13 mouse cellular contexts compared by ENCODE assay signal in genomic region chr6:140051476-140051875, GRCm38 (mm10). TPM values are rescaled to one million over a fixed set of nuclear protein-coding genes. Genes with fewer than 3 reads are reported as not detected.
DNase-seq lines count a peak whose midpoint lies in the region; ATAC-seq and TF ChIP-seq lines count a peak whose summit lies in the region.
"Had no signal": no experiment of that assay in that cellular context is flagged by ENCODE, and none has a peak within 500 bp of the region (broad histone marks: within the 10 kb centered on the region; RNA-seq: fewer than 3 reads in every experiment).

No protein-coding gene starts in this region.

- peak; percentile 86 for DNase-seq in lung, embryonic 14.5 days
- DNase-seq in lung, adult 2 months: no peak
- peak; percentile 50 for DNase-seq in gastrocnemius, postnatal 25 days
- DNase-seq in kidney, postnatal 10 days: peak; percentile 66
- no peak for DNase-seq in midbrain, embryonic 14.5 days
- DNase-seq in left cerebral cortex, postnatal 25 days (ENCODE audit: low spot score in 2 of 2): no peak
- DNase-seq: cerebellum, postnatal 14 days had no signal

- intact Hi-C loops in left cerebral cortex, postnatal 25 days (cut with DNase I): no loop called here

- peak; percentile 91 for ATAC-seq in lung, embryonic 14.5 days (ENCODE audit: insufficient read depth)
- no peak for ATAC-seq in midbrain, embryonic 14.5 days (ENCODE audit: low FRiP score, low TSS enrichment)

- no peak overlapping the region for H3K4me2 ChIP-seq in lung, embryonic 14.5 days
- no peak overlapping the region for H3K4me2 ChIP-seq in midbrain, embryonic 14.5 days (ENCODE audit: low read length)
- H3K4me2 ChIP-seq: heart, embryonic 13.5 days had no signal

- no peaks in the 10 kb centered on the region for H3K4me1 ChIP-seq in lung, embryonic 14.5 days (ENCODE audit: insufficient read depth)
- no peaks in the 10 kb centered on the region for H3K4me1 ChIP-seq in lung, adult 2 months (ENCODE audit: control insufficient read depth, insufficient read depth, low read length)
- no peaks in the 10 kb centered on the region for H3K4me1 ChIP-seq in small intestine, adult 2 months (ENCODE audit: control insufficient read depth, insufficient read depth, insufficient read length, low read length)
- H3K4me1 ChIP-seq in midbrain, embryonic 14.5 days (ENCODE audit: control insufficient read depth, insufficient read depth, low read length): no peaks in the 10 kb centered on the region
- H3K4me1 ChIP-seq: heart, embryonic 13.5 days had no signal

- H3K4me3 ChIP-seq in lung, embryonic 14.5 days (ENCODE audit: low read depth, low read length): no peak overlapping the region
- H3K4me3 ChIP-seq in lung, adult 2 months (replicated peaks; ENCODE audit: extremely low read depth, low read depth, low read length): no peak overlapping the region
- H3K4me3 ChIP-seq in small intestine, adult 2 months (ENCODE audit: low read depth, low read length): no peak overlapping the region
- no peak overlapping the region for H3K4me3 ChIP-seq in midbrain, embryonic 14.5 days (replicated peaks; ENCODE audit: low read depth, low read length)
- H3K4me3 ChIP-seq: heart, embryonic 13.5 days had no signal

- TF ChIP-seq CTCF in lung, embryonic 14.5 days (IDR thresholded peaks at IDR 0.05; ENCODE audit: low read depth): no peak
- TF ChIP-seq CTCF in lung, adult 2 months (IDR thresholded peaks at IDR 0.05; ENCODE audit: insufficient read depth, low read length): no peak
- no peak for TF ChIP-seq CTCF in small intestine, adult 2 months (IDR thresholded peaks at IDR 0.05; ENCODE audit: extremely low read depth, insufficient read length, insufficient replicate concordance, low read depth, low read length)

- no peak for TF ChIP-seq POLR2A in lung, adult 2 months (IDR thresholded peaks at IDR 0.05; ENCODE audit: borderline replicate concordance, extremely low read depth, low read depth, low read length)
- TF ChIP-seq POLR2A in small intestine, adult 2 months (IDR thresholded peaks at IDR 0.05; ENCODE audit: low read depth, low read length): no peak

- WGBS in lung, embryonic 14.5 days: 29% methylated on average over 5 of the region's 5 CpGs
- 63% methylated on average over 5 of the region's 5 CpGs for WGBS in lung, adult 2 months
- 84% methylated on average over 5 of the region's 5 CpGs for WGBS in small intestine, adult 2 months
- 88% methylated on average over 5 of the region's 5 CpGs for WGBS in midbrain, embryonic 14.5 days

- H3K9ac ChIP-seq in lung, embryonic 14.5 days: no peak overlapping the region
- no peak overlapping the region for H3K9ac ChIP-seq in midbrain, embryonic 14.5 days (replicated peaks; ENCODE audit: low read length)
- H3K9ac ChIP-seq: heart, embryonic 13.5 days had no signal

- H3K9me3 ChIP-seq in lung, embryonic 14.5 days (ENCODE audit: low read depth, low read length): 0 out of 2 replicates have a peak, but pooled peaks cover 3% of the 10 kb centered on the region
- no peaks in the 10 kb centered on the region for H3K9me3 ChIP-seq in midbrain, embryonic 14.5 days (ENCODE audit: control insufficient read depth, low read length)
- H3K9me3 ChIP-seq: heart, embryonic 13.5 days had no signal

- H3K27me3 ChIP-seq in lung, embryonic 14.5 days (ENCODE audit: insufficient read depth, low read length): no peaks in the 10 kb centered on the region
- no peaks in the 10 kb centered on the region for H3K27me3 ChIP-seq in small intestine, adult 2 months (ENCODE audit: control insufficient read depth, insufficient read depth, low read length)
- no peaks in the 10 kb centered on the region for H3K27me3 ChIP-seq in midbrain, embryonic 14.5 days (ENCODE audit: control insufficient read depth, insufficient read depth, low read length)
- H3K27me3 ChIP-seq: heart, embryonic 13.5 days had no signal

- peak overlapping the region; percentile 76 for H3K27ac ChIP-seq in lung, embryonic 14.5 days (ENCODE audit: low read depth)
- peak overlapping the region; percentile 32; the same call in 1 of the 2 replicates for H3K27ac ChIP-seq in small intestine, adult 2 months (ENCODE audit: insufficient read depth, low read depth, low read length)
- H3K27ac ChIP-seq in midbrain, embryonic 14.5 days (replicated peaks; ENCODE audit: low read depth, low read length): no peak overlapping the region
- H3K27ac ChIP-seq: heart, embryonic 13.5 days had no signal

- no peaks in the 10 kb centered on the region for H3K36me3 ChIP-seq in lung, embryonic 14.5 days (ENCODE audit: insufficient read depth)
- H3K36me3 ChIP-seq in small intestine, adult 2 months (ENCODE audit: control insufficient read depth, insufficient read depth, low read length): no peaks in the 10 kb centered on the region
- no peaks in the 10 kb centered on the region for H3K36me3 ChIP-seq in midbrain, embryonic 14.5 days (ENCODE audit: control insufficient read depth, insufficient read depth, low read length)
- H3K36me3 ChIP-seq: heart, embryonic 13.5 days had no signal

RNA-seq across cellular contexts. Expression of gene Plcz1, which starts 10.2 kb away (rescaled TPM):
- polyA plus RNA-seq in lung, embryonic 14.5 days (2014; fragmentation: Nextera tagmentation; extraction: Ambion mirVana): not detected in 2 replicates
- polyA plus RNA-seq in lung, adult 2 months (2012; rRNA removed): not detected in 2 replicates
- not detected for total RNA-seq in gastrocnemius, postnatal 25 days (2021)
- polyA plus RNA-seq in small intestine, adult 2 months (2012; rRNA removed): not detected in 2 replicates
- 0.16 and 0.50 TPM in 2 replicates for polyA plus RNA-seq in midbrain, embryonic 14.5 days (2014; fragmentation: Nextera tagmentation; extraction: Ambion mirVana)
- total RNA-seq in left cerebral cortex, postnatal 25 days (2021): 1 to 10 TPM in 1 of 2 experiments, under 1 TPM in 1; 0.85 to 1.3 TPM
- total RNA-seq: megakaryocyte, adult 5-6 weeks had no signal
- polyA plus RNA-seq: heart, embryonic 13.5 days had no signal

RNA-seq across cellular contexts. Expression of gene Capza3, which starts 10.4 kb away (rescaled TPM):
- not detected in 2 replicates for polyA plus RNA-seq in lung, embryonic 14.5 days (2014; fragmentation: Nextera tagmentation; extraction: Ambion mirVana)
- polyA plus RNA-seq in lung, adult 2 months (2012; rRNA removed): not detected in 2 replicates
- not detected for total RNA-seq in gastrocnemius, postnatal 25 days (2021)
- polyA plus RNA-seq in small intestine, adult 2 months (2012; rRNA removed): not detected in 2 replicates
- not detected in 2 replicates for polyA plus RNA-seq in midbrain, embryonic 14.5 days (2014; fragmentation: Nextera tagmentation; extraction: Ambion mirVana)
- total RNA-seq in left cerebral cortex, postnatal 25 days (2021): not detected
- total RNA-seq: left cerebral cortex, postnatal 36 days; megakaryocyte, adult 5-6 weeks had no signal
- polyA plus RNA-seq: brain, embryonic 14.5 days; heart, embryonic 13.5 days; stomach, embryonic 16.5 days had no signal

Comparison
In these comparisons a context has a peak if more than half of its experiments do, and no peak if none do; other contexts are left out.
1. DNase-seq: peak in lung, embryonic 14.5 days (single experiment), gastrocnemius, postnatal 25 days (single experiment) and kidney, postnatal 10 days (single experiment); none in lung, adult 2 months (single experiment), midbrain, embryonic 14.5 days (single experiment) and left cerebral cortex, postnatal 25 days (0 of 2).